Mouse (Mus musculus): ENCODE data around the gene Unc5a.

DNA sequence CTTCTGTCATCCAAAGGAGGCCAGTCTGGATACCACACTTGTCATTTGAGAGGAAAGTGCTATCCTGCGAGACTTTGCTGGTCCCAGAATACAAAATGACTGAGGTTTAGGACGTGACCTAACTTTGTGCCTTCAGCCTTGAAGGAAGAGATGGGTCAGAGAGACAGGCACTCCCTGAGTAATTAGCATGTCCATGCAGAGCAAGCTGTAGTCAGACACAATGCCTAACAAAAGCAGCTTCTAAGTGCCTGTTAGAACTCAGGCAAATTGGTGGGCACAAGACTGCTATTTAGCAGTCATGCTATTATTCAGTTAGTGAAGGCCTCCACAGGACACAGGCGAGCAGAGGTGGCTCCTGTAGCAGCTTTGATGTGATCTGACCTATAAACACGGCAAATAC is 73.0 kb downstream of the Unc5a start:
- TF ChIP-seq CTCF (IDR thresholded peaks at IDR 0.05; ENCODE audit: low read depth, low read length), result no peak
- no peak for TF ChIP-seq TAL1 (conservative IDR thresholded peaks at IDR 0.05; ENCODE audit: low read depth, low read length)
- TF ChIP-seq GATA1 (IDR thresholded peaks at IDR 0.05; ENCODE audit: borderline replicate concordance, low read length), result no peak
- TF ChIP-seq GATA2 (IDR thresholded peaks at IDR 0.05; ENCODE audit: borderline replicate concordance, low read depth, low read length), result no peak
- TF ChIP-seq POLR2AphosphoS5 (IDR thresholded peaks at IDR 0.05; ENCODE audit: insufficient replicate concordance, low read depth, low read length), result no peak
